Mouse (Mus musculus): ENCODE results near the gene Ern1.

Gene Ern1

DNA sequence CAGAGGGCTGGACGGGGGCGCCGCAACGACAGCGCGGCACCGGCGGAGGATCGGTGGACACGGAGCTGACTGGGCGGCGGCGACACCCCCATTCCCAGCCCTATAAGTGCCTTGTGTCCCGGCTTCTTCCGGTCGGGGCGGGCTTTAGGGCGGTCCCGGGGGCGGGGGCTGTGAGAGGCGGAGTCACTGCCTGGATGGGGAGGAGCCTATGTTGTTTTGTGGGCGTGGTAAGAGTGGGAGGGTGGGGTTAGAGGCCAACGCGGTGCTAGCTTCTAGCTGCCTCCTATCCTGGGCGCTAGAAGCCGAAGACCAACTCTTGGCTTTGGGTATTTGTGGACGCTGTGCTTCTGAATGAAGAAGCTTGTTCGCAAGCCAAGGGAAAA, at the start of gene Ern1:
Gene Ern1 (minus strand): TSS at position 120 of the 383 bp plus-strand sequence.
- DNase-seq, result peak; percentile 97

GRCm38 (mm10) chr11:106536253-106536912, 48.7 kb upstream of the Ern1 start:
- no peak for DNase-seq

DNA sequence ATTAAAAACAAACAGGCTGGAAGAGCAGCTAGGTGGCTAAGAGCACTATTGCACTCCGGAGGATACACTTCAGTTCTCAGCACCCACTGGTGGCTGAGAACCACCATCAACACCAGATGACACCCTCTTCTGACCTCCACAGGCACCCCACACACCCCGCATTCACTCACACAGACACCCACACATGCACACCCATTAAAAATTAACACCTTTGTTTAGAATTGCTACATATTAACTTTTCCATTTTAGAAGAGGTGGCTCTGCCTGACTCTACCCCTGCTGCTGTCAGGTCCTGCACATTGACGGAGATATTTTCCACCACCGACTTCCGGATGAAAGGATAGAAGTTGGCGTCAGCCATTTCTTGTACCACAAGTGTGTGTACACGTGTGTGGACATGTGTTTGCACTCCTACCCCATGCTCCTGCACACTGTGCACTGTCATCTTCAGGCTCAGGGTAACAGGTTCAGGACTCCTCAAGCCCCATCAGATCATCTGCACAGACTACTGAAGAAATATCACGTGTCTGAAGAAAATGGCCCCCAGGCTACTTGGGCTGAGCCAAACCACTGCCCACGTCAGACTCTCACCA, 48.1 kb upstream of the Ern1 start:
- DNase-seq, result no peak

DNA sequence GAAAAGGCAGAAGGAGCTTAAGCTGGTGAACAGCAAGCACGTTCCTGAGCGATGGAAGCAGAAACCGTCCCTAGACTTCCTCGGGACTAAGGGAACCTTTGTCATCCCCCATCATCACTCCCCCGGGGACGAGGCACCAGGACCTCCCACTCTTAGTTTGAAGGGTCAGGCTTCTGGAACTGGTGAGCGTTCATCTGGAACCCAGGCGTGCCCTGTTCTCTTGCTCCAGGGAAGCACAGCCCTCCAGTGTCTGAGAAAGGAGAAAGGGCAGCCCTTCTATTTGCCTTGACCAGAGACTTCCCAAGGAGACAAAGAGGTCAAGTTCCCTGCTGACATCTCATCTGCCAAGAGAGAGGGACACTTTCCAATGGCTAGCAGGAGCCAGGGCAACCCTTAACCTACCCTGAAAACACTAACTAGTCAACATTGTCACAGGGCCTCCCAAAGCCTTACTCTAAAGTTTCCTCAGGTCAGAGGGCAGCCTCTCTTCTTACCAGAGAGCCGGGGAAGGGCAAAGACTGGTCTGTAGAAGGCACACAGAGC, 44.7 kb upstream of the Ern1 start:
- DNase-seq, result no peak

DNA sequence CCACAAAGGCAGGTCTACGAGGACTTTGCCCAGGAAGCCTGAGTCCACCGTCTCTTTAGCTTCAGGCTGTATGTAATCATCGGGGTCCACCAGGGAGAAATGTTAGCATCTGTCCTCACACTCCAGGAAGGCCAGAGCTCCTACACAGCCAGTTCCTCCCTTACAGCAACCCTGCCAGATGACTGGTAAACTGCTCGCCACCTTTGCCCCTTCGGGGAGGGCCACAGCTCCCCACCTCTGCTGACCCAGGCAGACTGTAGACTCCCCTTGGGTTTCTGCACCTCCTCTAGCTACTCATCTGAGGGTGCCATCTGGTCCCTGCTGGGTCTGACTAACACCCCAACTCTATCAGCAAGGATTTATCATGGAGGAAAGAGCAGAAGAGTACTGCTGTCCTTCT, 42.1 kb upstream of the Ern1 start:
- DNase-seq, result no peak

GRCm38 (mm10) chr11:106529113-106529512, 41.5 kb upstream of the Ern1 start:
- no peak for DNase-seq

DNA sequence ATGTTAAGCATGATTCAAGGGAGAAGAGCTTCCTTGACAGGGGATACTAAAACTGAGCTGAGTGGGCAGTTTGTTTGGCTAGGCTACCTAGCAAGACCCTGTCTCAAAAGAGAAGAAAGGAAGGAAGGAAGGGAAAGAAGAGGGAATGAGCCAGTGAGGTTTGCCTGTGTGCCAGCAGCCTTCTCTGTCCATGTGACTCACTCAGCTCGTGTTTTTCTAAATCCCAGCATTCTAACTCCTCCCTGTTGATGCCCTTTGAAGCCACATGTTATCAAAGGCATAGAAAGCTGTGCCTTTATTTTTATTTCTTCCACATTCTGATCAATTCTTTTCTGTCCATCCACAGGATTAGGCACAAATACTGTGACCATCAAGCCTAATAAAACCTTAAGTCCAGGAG, 40.3 kb upstream of the Ern1 start:
- no peak for DNase-seq

- DNase-seq, result no peak
Observed at GRCm38 (mm10) chr11:106527147-106527821, 39.6 kb upstream of the Ern1 start.

DNA sequence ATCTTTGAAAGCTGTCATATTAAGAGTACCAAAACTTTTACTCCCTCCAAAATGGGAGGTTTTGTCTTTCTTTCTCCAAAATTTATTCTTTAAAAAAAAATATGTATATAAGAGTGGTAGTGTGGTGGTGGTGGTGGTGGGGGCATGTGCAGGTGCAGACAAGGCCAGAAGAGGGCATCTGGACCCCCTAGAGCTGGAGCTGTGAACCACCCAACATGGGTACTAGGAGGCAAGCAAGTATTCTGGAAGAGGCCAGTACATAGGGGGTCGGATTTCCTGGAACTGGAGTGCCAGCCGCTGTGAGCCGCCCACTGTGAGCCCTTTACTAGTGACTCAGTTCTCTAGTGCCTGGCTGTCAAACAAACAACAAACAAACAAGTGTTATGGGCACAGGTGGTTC, 34.9 kb upstream of the Ern1 start:
- DNase-seq, result no peak

DNA sequence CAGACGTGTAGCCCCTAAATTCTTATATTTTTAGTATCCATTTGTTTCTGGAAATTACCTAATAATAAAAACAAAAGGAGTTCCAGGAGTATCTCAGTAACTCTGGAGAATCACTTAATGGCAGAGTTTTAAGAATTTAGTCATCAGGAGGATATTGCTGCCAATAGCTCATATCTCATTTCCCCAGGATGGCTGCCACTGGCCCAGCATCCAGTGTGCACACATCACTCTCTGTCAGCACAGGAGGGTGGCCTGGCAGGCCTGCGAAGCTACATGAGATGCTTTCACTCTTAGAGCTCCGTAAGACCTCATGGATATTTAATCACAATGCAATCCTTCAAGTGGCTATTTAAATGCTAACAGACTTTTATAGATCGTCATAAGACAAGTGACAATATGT, 34.0 kb upstream of the Ern1 start:
- no peak for DNase-seq

- no peak for DNase-seq
Observed at GRCm38 (mm10) chr11:106520404-106520803, 32.8 kb upstream of the Ern1 start.

GRCm38 (mm10) chr11:106519519-106519918, 31.9 kb upstream of the Ern1 start:
- no peak for DNase-seq

DNA sequence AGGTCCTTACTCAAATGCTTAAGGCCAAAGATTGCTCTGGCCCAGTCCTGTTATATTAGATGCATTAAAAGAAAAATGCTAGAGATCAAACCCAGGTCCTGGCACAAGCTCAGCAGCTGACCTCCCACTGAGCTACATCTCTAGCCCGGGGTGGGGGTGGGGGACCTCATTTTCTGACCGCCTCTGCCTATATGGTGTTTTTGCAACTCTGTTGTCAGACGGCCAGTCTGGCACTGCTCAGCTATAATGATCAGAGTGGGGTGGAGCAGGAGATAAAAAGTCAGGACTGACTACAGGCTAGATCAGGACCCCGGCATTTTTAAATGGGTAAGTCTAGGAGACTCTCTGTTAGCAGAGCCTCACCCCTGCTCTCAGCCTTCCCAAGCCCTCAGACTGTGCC, 30.7 kb upstream of the Ern1 start:
- DNase-seq, result no peak

GRCm38 (mm10) chr11:106515079-106515745, 27.6 kb upstream of the Ern1 start:
- no peak for DNase-seq

DNA sequence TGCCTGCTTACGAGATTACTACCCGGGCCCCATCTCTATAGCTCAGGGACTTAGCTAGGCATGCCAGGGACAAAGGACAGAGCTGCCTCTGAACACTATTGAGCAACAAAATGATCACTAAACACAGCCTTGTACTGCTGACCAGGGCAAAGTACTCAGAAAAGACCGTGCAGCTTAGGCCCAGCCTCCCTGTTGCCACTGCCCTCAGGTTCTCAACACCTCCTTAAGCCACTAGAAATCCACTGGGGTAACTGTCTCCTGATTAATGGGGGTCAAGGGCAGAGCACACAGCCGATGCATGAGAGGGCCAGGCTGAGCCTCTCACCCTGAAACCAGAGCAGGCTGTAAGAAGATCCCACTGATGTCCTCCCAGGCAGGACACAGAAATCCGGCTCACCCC, 26.8 kb upstream of the Ern1 start:
- no peak for DNase-seq

DNA sequence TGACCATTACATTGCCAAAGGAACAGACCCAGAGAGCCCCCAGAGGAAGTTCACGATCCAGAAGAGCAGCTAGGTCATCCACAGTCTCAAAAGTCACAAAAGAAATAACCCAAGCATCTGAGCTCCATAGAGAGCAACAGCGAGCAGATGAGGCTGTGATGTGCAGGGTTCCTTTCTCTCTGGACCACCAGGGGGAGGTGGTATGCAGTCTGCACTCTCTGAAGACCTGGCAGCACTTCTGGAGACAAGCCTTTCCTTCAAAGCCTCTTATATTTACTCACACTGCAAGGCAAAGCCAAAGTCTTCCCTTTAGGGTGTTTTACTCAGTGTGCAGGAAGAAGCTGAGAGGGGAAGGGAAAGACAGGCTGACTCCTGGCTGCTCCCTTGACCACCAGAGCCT, 25.5 kb upstream of the Ern1 start:
- peak; percentile 30 for DNase-seq

GRCm38 (mm10) chr11:106512006-106512390, 24.3 kb upstream of the Ern1 start:
- no peak for DNase-seq

DNA sequence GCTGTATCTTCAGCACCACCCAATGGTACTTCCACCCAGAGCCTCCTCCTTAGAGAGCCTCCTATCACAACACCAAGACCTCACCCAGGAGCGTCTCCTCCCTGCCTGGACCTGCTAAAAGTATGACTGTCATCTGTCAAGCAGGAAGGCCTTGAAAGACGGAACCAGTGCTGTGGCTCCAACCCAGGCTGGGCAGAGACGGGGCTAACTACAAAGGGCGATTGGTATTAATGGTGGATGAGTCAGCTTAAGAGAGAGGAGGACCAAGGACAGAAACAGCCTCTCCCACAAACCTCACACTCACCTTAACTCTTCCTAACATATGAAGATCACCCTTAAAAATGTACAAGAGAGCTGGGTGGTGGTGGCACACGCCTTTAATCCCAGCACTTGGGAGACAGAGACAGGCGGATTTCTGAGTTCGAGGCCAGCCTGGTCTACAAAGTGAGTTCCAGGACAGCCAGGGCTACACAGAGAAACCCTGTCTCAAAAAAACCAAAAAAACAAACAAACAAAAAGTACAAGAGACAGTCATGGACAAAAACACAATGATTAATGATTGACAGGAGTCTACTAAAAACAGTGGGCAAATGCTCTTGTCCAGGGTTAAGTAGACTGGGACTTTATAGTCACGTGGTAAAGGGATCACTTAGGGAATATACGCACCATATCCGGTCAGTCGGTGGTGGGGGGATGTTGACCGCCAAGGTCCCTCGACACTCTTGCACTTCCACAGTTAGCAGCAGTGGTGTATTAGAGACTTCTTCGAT, 23.8 kb upstream of the Ern1 start:
- DNase-seq, result no peak

DNA sequence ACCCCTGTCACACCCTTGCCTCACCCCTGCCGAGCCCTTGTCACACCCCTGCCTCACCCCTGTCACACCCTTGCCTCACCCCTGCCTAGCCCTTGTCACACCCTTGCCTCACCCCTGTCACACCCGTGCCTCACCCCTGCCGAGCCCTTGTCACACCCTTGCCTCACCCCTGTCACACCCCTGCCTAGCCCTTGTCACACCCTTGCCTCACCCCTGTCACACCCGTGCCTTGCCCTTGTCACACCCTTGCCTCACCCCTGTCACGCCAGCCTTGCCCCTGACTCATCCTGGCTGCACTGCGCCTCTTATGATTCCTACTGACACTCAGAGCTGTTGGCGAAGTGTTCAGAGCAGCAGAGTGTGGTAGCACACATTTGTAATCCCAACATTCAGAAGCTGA, 20.0 kb upstream of the Ern1 start:
- DNase-seq, result no peak

DNA sequence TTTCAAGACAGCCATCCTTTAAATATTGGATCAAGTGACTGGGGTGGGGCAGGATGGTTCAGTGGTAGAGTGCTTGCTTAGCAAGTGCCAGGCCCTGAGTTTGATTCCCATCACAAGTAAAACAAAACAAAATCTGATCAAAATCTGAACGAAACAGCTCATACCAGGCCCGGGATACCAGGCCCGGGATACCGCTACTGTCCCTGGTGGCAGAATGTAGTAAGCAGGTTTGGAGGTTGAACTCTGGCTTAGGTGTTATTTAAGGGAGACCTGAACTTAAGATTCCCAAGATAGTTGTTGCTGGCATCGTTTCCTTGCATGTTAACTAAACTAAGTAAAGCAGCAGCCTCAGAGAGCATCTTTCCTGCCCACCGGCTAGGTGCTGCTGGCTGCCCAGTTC, 18.6 kb upstream of the Ern1 start:
- no peak for DNase-seq

DNA sequence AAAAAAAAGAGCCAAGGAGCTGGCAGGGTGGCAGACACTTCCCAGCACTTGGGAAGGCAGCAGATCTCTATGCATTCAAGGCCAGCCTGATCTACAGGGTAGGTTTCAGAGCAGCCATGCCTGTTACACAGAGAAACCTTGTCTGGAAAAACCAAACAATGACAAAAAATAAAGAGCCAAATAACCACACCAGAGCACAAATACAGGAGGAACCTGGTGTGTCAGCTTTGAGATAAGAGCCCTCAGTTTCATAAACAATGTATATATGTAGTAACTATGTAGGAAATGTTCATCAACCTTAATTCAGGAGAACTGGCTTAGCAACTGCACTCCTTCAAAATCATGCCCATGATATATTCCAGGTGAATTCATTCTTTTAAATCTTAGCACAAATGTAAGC, 16.5 kb upstream of the Ern1 start:
- DNase-seq, result no peak

GRCm38 (mm10) chr11:106503425-106503717, 15.7 kb upstream of the Ern1 start:
- no peak for DNase-seq
